Mouse (Mus musculus) NIH3T3 (cell line): Measurements from ENCODE around the gene Mall.

Experiments
- DNase-seq: peaks from one replicate; pipeline ENCODE4 v3.0.0-alpha.2; 2012; ENCODE audit warnings: low read depth

Mall gene

DNA sequence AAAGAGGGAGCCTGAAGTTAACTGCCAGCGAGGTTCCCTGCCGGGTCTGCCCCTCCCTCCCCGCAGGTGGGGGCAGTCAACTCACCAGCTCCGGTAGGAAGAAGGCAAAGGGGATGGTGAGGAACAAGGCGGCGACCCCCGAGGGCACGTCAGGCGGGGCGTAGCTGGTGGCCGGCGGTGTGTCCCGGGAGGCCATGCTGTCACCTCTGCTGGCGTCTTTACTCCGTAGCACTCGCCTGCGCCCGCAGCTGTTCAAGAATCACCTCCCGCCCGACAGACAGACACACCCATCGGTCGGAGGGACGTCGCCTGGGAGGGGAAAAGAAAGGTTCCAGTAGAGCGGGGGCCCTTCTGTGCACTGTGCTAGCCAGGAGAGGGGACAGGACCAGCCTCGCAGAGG lies at the start of gene Mall:
TSS of gene Mall (minus strand) at position 262 of the 400 bp plus-strand sequence.
- no peak for DNase-seq

DNA sequence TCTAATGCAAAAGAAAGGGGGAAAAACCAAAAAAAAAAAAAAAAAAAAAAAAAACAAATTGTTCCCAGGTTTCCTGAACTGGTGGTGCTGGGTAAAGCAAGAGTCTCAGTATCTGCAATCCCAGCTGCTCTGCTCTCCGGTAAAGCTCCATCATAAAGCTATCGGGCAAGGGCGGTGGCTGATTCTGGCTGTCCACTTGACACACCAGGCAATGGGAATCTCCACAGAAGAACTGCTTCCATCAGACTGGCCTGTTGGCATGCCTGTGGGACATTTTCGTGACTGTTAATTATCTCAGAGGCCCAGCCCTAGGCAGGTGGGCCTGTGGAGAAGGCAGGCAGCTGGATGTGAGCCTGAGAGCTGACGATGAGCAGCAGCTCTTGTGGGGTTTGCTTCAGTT lies 48.7 kb upstream of the Mall start:
- no peak for DNase-seq

DNA sequence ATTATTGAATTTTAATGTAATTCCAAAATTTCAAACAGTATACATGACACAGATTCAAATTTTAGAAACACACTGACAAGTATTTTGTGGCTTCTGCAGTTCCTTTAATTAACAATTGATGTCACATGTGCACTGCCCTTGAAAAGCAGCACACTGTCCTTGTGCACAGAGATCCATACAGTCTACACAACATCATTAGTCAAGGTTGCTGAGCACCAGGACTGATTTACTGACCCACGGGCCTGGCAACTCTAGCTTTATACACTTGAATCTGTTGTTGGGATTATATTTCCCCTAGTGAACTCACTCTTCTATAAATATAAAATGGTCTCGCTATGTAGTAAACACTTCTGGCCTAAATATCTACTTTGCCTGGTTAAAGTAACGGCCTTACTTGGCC lies 45.3 kb upstream of the Mall start:
- no peak for DNase-seq

DNA sequence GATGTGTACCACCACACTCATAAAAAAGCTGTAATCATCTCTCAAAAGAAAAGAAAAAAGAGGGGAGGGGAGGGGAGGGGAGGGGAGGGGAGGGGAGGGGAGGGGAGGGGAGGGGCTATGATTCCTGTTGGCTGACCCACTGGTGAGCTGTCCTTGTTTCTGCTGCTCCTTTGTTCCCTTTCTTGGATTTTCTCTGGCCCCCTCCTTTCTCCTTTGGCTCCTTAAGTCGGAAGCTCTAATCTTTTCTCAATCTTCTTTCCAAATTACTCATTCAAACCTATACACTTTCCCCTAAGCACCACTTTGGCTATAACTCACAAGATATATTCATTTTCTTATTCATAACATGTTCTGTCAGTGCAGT lies 44.8 kb upstream of the Mall start:
- DNase-seq, result no peak

DNA sequence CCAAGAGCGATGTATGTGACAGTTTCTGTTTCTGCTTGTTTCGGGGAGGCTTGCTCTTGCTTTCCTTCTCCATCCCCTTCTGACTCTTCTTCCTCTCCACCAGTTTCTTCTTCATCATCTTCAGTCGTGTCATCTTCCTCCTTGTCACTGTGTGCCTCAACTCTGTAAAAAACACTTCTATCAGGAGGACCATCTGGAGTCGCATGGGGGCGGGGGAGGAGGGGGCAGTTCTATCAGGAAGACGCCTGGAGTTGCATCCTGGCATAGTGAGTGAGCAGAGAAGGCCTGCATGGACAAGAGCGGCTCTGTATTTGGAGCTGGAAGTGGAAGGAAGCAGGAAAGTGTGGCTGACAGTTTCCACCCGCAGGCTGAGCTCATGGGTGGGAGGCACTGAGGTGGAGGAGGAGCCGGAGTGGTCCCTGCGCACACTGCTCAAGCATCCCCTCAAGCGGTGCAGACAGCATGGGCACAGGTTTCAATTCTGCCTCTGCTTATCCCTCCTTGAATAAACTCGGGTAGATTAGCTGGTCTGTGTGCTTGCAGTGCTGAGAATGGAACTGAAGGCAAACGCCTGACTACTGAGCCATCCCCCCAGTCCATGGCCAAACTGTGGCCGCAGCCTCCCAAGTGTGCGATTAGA lies 44.3 kb upstream of the Mall start:
- no peak for DNase-seq

GRCm38 (mm10) chr2:127761587-127761986 lies 31.9 kb upstream of the Mall start:
- DNase-seq, result no peak

GRCm38 (mm10) chr2:127760429-127761000 lies 30.8 kb upstream of the Mall start:
- no peak for DNase-seq

GRCm38 (mm10) chr2:127760014-127760413 lies 30.3 kb upstream of the Mall start:
- no peak for DNase-seq

GRCm38 (mm10) chr2:127759157-127759880 lies 29.6 kb upstream of the Mall start:
- DNase-seq, result no peak

GRCm38 (mm10) chr2:127757171-127757570 lies 27.4 kb upstream of the Mall start:
- DNase-seq, result no peak

DNA sequence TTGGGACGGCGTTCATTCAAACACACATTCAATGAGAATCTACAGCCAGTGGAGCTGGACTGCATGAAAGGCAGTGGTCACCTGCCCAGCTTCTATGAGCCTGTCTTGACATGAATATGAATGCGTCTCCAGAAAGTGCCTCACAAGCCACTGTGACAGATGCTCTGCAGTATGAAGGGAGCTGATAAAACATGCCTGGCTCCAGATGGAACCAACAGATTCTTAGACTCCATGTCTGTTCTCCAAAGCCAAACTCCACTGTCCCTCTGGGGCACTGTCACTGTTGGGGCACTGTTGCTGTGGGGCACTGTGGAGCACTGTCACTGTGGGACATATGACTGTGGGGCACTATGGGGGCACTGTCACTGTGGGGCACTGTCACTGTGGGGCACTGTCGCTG lies 24.4 kb upstream of the Mall start:
- DNase-seq, result no peak

DNA sequence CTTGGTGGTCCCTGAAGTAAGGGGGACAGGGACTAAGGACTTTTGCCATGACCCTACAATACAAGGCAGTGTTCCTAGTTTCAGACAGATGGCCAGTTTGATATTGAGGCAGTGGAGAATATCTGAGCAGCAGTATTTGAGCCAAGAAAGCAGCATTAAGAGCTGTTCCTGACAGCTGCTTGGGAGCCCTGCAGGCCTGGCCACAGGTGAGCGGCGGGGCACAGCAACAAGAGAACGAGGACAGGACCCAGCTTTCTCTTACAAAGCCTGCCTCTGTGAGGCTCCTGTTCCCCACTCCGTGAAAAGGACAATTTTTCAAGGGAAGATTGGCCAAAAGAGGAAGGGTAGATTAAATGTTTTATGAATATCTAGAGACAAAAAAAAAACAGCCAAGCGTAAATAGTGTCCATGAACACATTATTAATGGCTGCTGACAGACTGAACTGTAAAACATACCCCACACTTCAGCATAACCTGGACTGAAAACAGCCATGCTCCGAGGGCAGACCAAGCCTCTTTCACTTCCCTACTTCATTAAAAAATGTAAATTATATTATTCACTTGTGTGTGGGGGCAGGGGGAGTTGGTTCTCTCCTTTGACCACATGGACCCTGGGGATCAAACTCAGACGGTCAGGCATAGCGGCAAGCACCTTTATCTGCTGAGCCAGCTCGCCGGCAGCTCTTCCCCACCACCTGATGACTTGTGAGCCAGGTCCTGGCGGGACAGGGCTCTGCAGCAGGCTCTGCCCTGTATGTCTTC lies 22.3 kb upstream of the Mall start:
- DNase-seq, result no peak

- DNase-seq, result no peak
These were observed 19.6 kb upstream of the Mall start for GRCm38 (mm10) chr2:127749376-127749775.

DNA sequence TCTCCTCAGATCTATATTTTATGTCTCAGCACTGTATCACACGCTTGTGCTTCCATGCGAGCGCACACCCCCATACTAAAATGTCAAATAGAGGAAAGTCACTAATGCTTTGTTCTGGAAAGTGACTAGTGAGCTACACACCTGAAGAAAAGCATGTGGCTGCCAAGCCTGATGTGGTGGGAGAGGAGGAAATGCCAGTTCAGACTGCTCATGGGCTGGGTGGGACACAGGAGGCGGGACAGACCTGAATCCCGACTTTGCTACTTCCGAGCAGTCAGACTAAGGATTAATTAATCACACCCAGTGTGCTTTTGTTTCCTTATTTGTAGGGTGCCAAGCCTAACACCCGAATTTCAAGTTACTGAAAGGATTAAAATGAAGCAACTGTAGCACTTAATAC lies 18.6 kb upstream of the Mall start:
- DNase-seq, result no peak

GRCm38 (mm10) chr2:127742637-127743036 lies 12.9 kb upstream of the Mall start:
- DNase-seq, result no peak

DNA sequence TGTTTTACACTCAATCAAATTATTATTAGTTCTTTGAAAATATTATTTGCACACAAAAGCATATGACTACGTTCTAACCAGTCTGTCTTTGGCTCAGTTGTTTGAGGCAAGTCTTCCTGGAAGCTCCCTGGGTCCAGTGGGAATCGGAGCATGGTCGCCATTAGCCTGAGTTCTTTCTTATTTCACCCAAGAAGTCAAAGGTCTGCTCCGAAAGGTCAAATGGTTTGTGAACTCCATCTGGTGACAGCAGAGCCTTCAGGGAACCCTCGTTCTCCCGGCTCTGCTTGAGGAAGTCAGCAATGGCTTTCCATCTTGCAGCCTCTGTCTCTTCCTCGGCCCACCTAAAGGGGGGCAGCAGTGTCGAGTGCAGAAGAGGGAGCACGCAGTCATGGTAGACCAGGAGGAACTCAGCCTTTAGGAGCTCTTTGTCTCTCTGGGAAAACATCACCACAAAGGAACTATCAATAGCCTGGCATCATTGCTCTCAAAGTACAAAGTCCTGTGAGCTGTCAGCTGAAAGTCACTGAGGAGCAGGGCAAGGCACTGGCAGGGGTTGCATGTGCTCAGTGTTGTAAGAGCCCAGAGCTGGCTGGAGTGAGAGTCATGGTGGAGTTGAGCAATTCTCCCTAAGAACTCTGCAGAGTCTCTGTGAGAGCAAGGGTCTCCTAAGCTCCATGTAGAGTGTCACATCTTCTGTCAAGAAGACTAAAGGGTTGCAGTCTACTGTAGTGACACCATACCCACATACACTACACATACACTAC lies 11.2 kb upstream of the Mall start:
- no peak for DNase-seq

GRCm38 (mm10) chr2:127737885-127738284 lies 8.2 kb upstream of the Mall start:
- DNase-seq, result no peak

- DNase-seq, result no peak
These were observed 7.0 kb upstream of the Mall start for GRCm38 (mm10) chr2:127736631-127737209.

GRCm38 (mm10) chr2:127735512-127736145 lies 5.9 kb upstream of the Mall start:
- DNase-seq, result no peak

- no peak for DNase-seq
These were observed 5.2 kb upstream of the Mall start for GRCm38 (mm10) chr2:127734889-127735288.

DNA sequence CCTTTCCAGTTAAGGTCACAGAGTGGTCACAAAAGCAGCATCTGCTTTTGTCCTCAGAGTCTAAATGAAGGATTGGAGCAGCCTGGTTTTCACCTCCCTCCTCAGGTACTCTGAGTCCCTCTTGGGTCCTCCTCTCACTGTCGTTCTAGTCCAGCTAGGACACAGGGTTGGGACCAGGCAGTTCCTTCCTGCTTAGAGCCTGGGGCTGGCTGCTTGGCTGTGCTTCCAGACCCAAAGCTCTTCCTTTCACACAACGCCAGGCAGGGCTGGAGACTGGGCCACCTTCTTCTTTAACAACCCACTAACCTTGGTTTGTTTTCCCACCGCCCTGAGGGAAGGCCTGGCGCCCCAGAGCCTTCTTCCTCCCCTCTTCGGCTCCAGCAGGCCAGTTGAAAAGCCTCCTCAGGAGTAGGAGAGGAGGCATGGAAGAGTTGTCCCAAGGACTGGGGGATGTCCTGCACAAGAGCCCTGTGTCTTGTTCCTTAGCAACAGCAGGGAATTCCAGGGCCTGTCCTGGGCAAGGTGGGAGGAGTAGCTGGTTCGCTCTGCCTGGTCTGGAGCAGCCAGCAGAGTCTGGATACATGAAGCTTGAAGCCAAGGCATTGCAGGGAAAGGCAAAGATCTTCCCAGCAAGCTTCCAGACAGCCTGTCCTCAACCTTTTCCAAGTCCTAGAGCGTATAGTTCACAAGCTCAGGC lies 717 bp upstream of the Mall start:
- no peak for DNase-seq
